Mouse (Mus musculus) hindbrain, embryonic 16.5 days (tissue): ENCODE results near the gene Mtfr1l. TPM values are rescaled to one million over a fixed set of nuclear protein-coding genes. Genes with fewer than 3 reads are reported as not detected.
A peak's percentile ranks its signal among the peaks of the same experiment; 100 is the strongest.

Experiments
- ATAC-seq: fragments of 200-750 bp; cut with Nextera tagmentation; 2 replicates; pipeline ENCODE4 v1.8.0; 2017; ENCODE audit warnings: moderate TSS enrichment, moderate library complexity
- H3K27ac ChIP-seq: fragments of 300-500 bp; sonication (generic); 2 replicates; pipeline ENCODE4 v1.5.1; 2014; ENCODE audit warnings: low read depth, mild to moderate bottlenecking, control low read depth, low read length, moderate library complexity
- H3K27me3 ChIP-seq: fragments of 300-500 bp; sonication (generic); replicated peaks from 2 replicates; pipeline ENCODE4 v1.6.1; 2014; ENCODE audit warnings: low read length; ENCODE audit not compliant: control insufficient read depth, insufficient read depth
- H3K36me3 ChIP-seq: fragments of 300-500 bp; sonication (generic); 2 replicates; pipeline ENCODE4 v1.6.1; 2014; ENCODE audit warnings: mild to moderate bottlenecking, low read length, moderate library complexity, mixed read lengths; ENCODE audit not compliant: control insufficient read depth, insufficient read depth
- H3K4me1 ChIP-seq: fragments of 300-500 bp; sonication (generic); 2 replicates; pipeline ENCODE4 v1.6.1; 2014; ENCODE audit warnings: low read depth, low read length; ENCODE audit not compliant: control insufficient read depth, insufficient read depth
- H3K4me2 ChIP-seq: fragments of 300-500 bp; sonication (generic); 2 replicates; pipeline ENCODE4 v1.6.1; 2014; ENCODE audit warnings: mild to moderate bottlenecking, low read length, control low read depth, moderate library complexity
- H3K4me3 ChIP-seq: fragments of 300-500 bp; sonication (generic); 2 replicates; pipeline ENCODE4 v1.5.1; 2014; ENCODE audit warnings: mild to moderate bottlenecking, low read length, control low read depth, moderate library complexity
- H3K9ac ChIP-seq: fragments of 300-500 bp; sonication (generic); 2 replicates; pipeline ENCODE4 v1.6.1; 2014; ENCODE audit warnings: low read depth, mild to moderate bottlenecking, control low read depth, low read length, moderate library complexity
- H3K9me3 ChIP-seq: fragments of 300-500 bp; sonication (generic); 2 replicates; pipeline ENCODE4 v1.6.1; 2014; ENCODE audit warnings: mild to moderate bottlenecking, low read length, moderate library complexity; ENCODE audit not compliant: control insufficient read depth
- WGBS: fragments of 180-500 bp; shearing (Covaris S2); extraction: QIAGEN DNeasy Blood & Tissue Kit; methylation state at CpG from one replicate; pipeline ENCODE4 v1.1.7; 2014; 5-methylcytosine and 5-hydroxymethylcytosine counted together
- polyA plus RNA-seq: library from polyadenylated mRNA; unstranded; fragments of >200 nt; fragmentation: Nextera tagmentation; extraction: Ambion mirVana; gene quantifications from 2 replicates; pipeline ENCODE4 v1.2.1, GENCODE M21; 2015

Gene Mtfr1l
- polyA plus RNA-seq, 1 experiment from 2014 or later = 182 TPM

- no peak for ATAC-seq
- Histone ChIP-seq H3K4me2 (no peak overlapping the region), H3K9ac (no peak overlapping the region), H3K4me3 (no peak overlapping the region), H3K36me3 (peaks cover 2% of the 10 kb centered on the region; the same call in 1 of the 2 replicates), H3K4me1 (peaks cover 12% of the 10 kb centered on the region; the same call in 1 of the 2 replicates), H3K27ac (no peak overlapping the region), H3K9me3 (no peaks in the 10 kb centered on the region), H3K27me3 (no peaks in the 10 kb centered on the region)
- WGBS = 74% methylated on average over 24 of the region's 24 CpGs
Observed at GRCm38 (mm10) chr4:134572449-134573300, 37.5 kb upstream of the Mtfr1l start.

- no peak overlapping the region for H3K4me2 ChIP-seq
- H3K4me1 ChIP-seq = peaks cover 12% of the 10 kb centered on the region; the same call in 1 of the 2 replicates
- H3K27ac ChIP-seq = peak overlapping the region; percentile 31; the same call in 1 of the 2 replicates
- peak; percentile 34 for ATAC-seq
- no peaks in the 10 kb centered on the region for H3K27me3 ChIP-seq
- H3K36me3 ChIP-seq = peaks cover 2% of the 10 kb centered on the region; the same call in 1 of the 2 replicates
- no peaks in the 10 kb centered on the region for H3K9me3 ChIP-seq
- no peak overlapping the region for H3K4me3 ChIP-seq
- no peak overlapping the region for H3K9ac ChIP-seq
- 43% methylated on average over 14 of the region's 14 CpGs for WGBS
Observed at GRCm38 (mm10) chr4:134570704-134571451, 35.7 kb upstream of the Mtfr1l start.

- Histone ChIP-seq H3K27me3 (no peaks in the 10 kb centered on the region), H3K4me1 (peaks cover 10% of the 10 kb centered on the region; the same call in 1 of the 2 replicates), H3K9me3 (no peaks in the 10 kb centered on the region), H3K36me3 (0 out of 2 replicates have a peak, but pooled peaks cover 3% of the 10 kb centered on the region), H3K27ac (no peak overlapping the region; the same call in 1 of the 2 replicates), H3K9ac (no peak overlapping the region), H3K4me3 (no peak overlapping the region), H3K4me2 (no peak overlapping the region)
- WGBS = 69% methylated on average over 8 of the region's 8 CpGs
- ATAC-seq = no peak
Observed at GRCm38 (mm10) chr4:134569831-134570230, 34.6 kb upstream of the Mtfr1l start.

- Histone ChIP-seq H3K27ac (no peak overlapping the region), H3K36me3 (peaks cover 5% of the 10 kb centered on the region), H3K9ac (no peak overlapping the region), H3K9me3 (no peaks in the 10 kb centered on the region), H3K4me3 (no peak overlapping the region), H3K4me2 (no peak overlapping the region), H3K27me3 (no peaks in the 10 kb centered on the region), H3K4me1 (peaks cover 10% of the 10 kb centered on the region; the same call in 1 of the 2 replicates)
- 73% methylated on average over 6 of the region's 6 CpGs for WGBS
- no peak for ATAC-seq
Observed at GRCm38 (mm10) chr4:134569205-134569604, 34.0 kb upstream of the Mtfr1l start.

GRCm38 (mm10) chr4:134567377-134568226, 32.4 kb upstream of the Mtfr1l start:
- ATAC-seq = peak; percentile 87
- WGBS = 20% methylated on average over 19 of the region's 19 CpGs
- no peak overlapping the region for H3K4me2 ChIP-seq

GRCm38 (mm10) chr4:134564093-134564492, 28.9 kb upstream of the Mtfr1l start:
- H3K9me3 ChIP-seq = no peaks in the 10 kb centered on the region
- no peak for ATAC-seq
- no peak overlapping the region for H3K9ac ChIP-seq
- H3K27me3 ChIP-seq = no peaks in the 10 kb centered on the region
- no peak overlapping the region for H3K4me3 ChIP-seq
- peaks cover 4% of the 10 kb centered on the region; the same call in 1 of the 2 replicates for H3K4me1 ChIP-seq
- WGBS = 85% methylated on average over 6 of the region's 6 CpGs
- peaks cover 9% of the 10 kb centered on the region for H3K36me3 ChIP-seq
- no peak overlapping the region for H3K4me2 ChIP-seq
- H3K27ac ChIP-seq = no peak overlapping the region

More at GRCm38 (mm10) chr4:134567377-134568226, 32.4 kb upstream of the Mtfr1l start:
- Histone ChIP-seq H3K27ac (peak overlapping the region; percentile 61), H3K36me3 (peaks cover 9% of the 10 kb centered on the region), H3K4me3 (no peak overlapping the region), H3K9ac (peak overlapping the region; percentile 27), H3K9me3 (no peaks in the 10 kb centered on the region), H3K27me3 (no peaks in the 10 kb centered on the region), H3K4me1 (peaks cover 10% of the 10 kb centered on the region; the same call in 1 of the 2 replicates)

- Histone ChIP-seq H3K4me2 (no peak overlapping the region), H3K9me3 (no peaks in the 10 kb centered on the region), H3K4me3 (no peak overlapping the region), H3K27me3 (no peaks in the 10 kb centered on the region), H3K36me3 (peaks cover 9% of the 10 kb centered on the region), H3K9ac (no peak overlapping the region), H3K4me1 (peaks cover 5% of the 10 kb centered on the region; the same call in 1 of the 2 replicates), H3K27ac (no peak overlapping the region)
- 88% methylated on average over 16 of the region's 16 CpGs for WGBS
- no peak for ATAC-seq
Observed at GRCm38 (mm10) chr4:134563624-134564023, 28.4 kb upstream of the Mtfr1l start.

GRCm38 (mm10) chr4:134562014-134562413, 26.8 kb upstream of the Mtfr1l start:
- WGBS = 69% methylated on average over 2 of the region's 2 CpGs
- no peak for ATAC-seq
- Histone ChIP-seq H3K4me1 (peaks cover 13% of the 10 kb centered on the region), H3K27me3 (no peaks in the 10 kb centered on the region), H3K4me3 (no peak overlapping the region), H3K9me3 (no peaks in the 10 kb centered on the region), H3K36me3 (peaks cover 9% of the 10 kb centered on the region), H3K9ac (no peak overlapping the region), H3K4me2 (no peak overlapping the region), H3K27ac (no peak overlapping the region)
